ENCODE assay signal across 15 mouse cellular contexts in the genomic region with DNA sequence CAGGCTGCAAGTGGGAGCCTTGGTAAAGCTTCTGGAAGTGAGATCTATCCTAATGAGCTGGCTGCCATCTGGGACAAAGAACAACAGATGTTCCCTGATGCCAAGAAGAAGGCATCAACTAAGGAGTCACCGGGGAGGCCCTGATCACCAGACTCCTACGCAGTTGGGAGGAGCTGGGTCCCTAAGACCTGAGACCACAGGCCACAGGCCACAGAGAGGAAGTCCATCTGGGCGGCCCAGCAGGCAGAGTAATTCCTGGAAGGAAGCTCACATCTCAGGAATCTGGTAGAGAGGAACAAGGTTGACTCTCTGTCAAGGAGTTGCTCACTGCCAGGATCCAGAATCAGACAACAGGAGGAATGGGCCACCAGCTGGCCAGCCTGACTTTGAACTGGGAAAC. TPM values are rescaled to one million over a fixed set of nuclear protein-coding genes. Genes with fewer than 3 reads are reported as not detected.
A peak's percentile ranks its signal among the peaks of the same experiment; 100 is the strongest.
DNase-seq lines count a peak whose midpoint lies in the region; ATAC-seq and TF ChIP-seq lines count a peak whose summit lies in the region.
"Had no signal": no experiment of that assay in that cellular context is flagged by ENCODE, and none has a peak within 500 bp of the region (broad histone marks: within the 10 kb centered on the region; RNA-seq: fewer than 3 reads in every experiment).

No protein-coding gene starts in this region.

- no peaks in the 10 kb centered on the region for H3K27me3 ChIP-seq in kidney, adult 2 months (replicated peaks; ENCODE audit: control insufficient read depth, insufficient read depth, low read length)
- 0 out of 2 replicates have a peak, but pooled peaks cover 5% of the 10 kb centered on the region for H3K27me3 ChIP-seq in heart, postnatal 0 days (ENCODE audit: control insufficient read depth, insufficient read depth, low read length)
- H3K27me3 ChIP-seq in lung, postnatal 0 days (replicated peaks; ENCODE audit: insufficient read depth, low read length), result no peaks in the 10 kb centered on the region
- 0 out of 2 replicates have a peak, but pooled peaks cover 20% of the 10 kb centered on the region for H3K27me3 ChIP-seq in forebrain, embryonic 12.5 days

- TF ChIP-seq CTCF in kidney, adult 2 months (conservative IDR thresholded peaks at IDR 0.05; ENCODE audit: insufficient read depth, insufficient read length, low read depth, low read length), result no peak
- no peak for TF ChIP-seq CTCF in heart, postnatal 0 days (IDR thresholded peaks at IDR 0.05; ENCODE audit: low read depth)
- TF ChIP-seq CTCF in lung, postnatal 0 days (IDR thresholded peaks at IDR 0.05), result no peak

- TF ChIP-seq POLR2A in kidney, adult 2 months (IDR thresholded peaks at IDR 0.05; ENCODE audit: low read depth, low read length), result no peak

- peak; percentile 64 for DNase-seq in kidney, adult 2 months
- no peak for DNase-seq in kidney, adult 18-20 months
- DNase-seq in brain, adult 2 months (ENCODE audit: low read depth, low spot score), result peak; percentile 29
- DNase-seq in heart, postnatal 0 days (ENCODE audit: low spot score), result no peak
- peak; percentile 50 for DNase-seq in lung, postnatal 0 days (ENCODE audit: low spot score)
- no peak for DNase-seq in spleen, postnatal 10 days (ENCODE audit: low spot score in 2 of 2)
- no peak for DNase-seq in left cerebral cortex, adult 11 months (ENCODE audit: low spot score)
- DNase-seq: cerebellum, postnatal 25 days; thymus, postnatal 4 days had no signal

- ATAC-seq in heart, postnatal 0 days (ENCODE audit: insufficient read depth, low read depth), result peak; percentile 42
- peak; percentile 65 for ATAC-seq in lung, postnatal 0 days
- no peak for ATAC-seq in forebrain, embryonic 12.5 days (ENCODE audit: low FRiP score)
- ATAC-seq: hindbrain, embryonic 16.5 days had no signal

- H3K9me3 ChIP-seq in heart, postnatal 0 days (replicated peaks; ENCODE audit: control insufficient read depth, low read length), result no peaks in the 10 kb centered on the region
- H3K9me3 ChIP-seq in lung, postnatal 0 days (ENCODE audit: low read length), result no peaks in the 10 kb centered on the region
- no peaks in the 10 kb centered on the region for H3K9me3 ChIP-seq in forebrain, embryonic 12.5 days

- H3K4me1 ChIP-seq in kidney, adult 2 months (ENCODE audit: control insufficient read depth, insufficient read depth, low read length), result no peaks in the 10 kb centered on the region; the same call in 1 of the 2 replicates
- H3K4me1 ChIP-seq in heart, postnatal 0 days (ENCODE audit: control insufficient read depth, insufficient read depth), result peaks cover 5% of the 10 kb centered on the region; the same call in 1 of the 2 replicates
- H3K4me1 ChIP-seq in lung, postnatal 0 days (ENCODE audit: insufficient read depth, low read depth, low read length), result peaks cover 4% of the 10 kb centered on the region; the same call in 1 of the 2 replicates
- H3K4me1 ChIP-seq in forebrain, embryonic 12.5 days, result peaks cover 18% of the 10 kb centered on the region

- H3K9ac ChIP-seq in heart, postnatal 0 days (replicated peaks; ENCODE audit: low read depth, low read length), result no peak overlapping the region
- no peak overlapping the region for H3K9ac ChIP-seq in lung, postnatal 0 days (replicated peaks; ENCODE audit: low read depth)
- no peak overlapping the region for H3K9ac ChIP-seq in forebrain, embryonic 12.5 days
- H3K9ac ChIP-seq: liver, embryonic 14.5 days had no signal

- no peak overlapping the region for H3K4me2 ChIP-seq in heart, postnatal 0 days (ENCODE audit: low read depth, low read length)
- H3K4me2 ChIP-seq in lung, postnatal 0 days (replicated peaks; ENCODE audit: low read depth, low read length), result no peak overlapping the region
- no peak overlapping the region for H3K4me2 ChIP-seq in forebrain, embryonic 12.5 days

- no peaks in the 10 kb centered on the region for H3K36me3 ChIP-seq in kidney, adult 2 months (ENCODE audit: control insufficient read depth, insufficient read depth, low read length)
- no peaks in the 10 kb centered on the region for H3K36me3 ChIP-seq in heart, postnatal 0 days (replicated peaks; ENCODE audit: control insufficient read depth, insufficient read depth, low read length)
- H3K36me3 ChIP-seq in lung, postnatal 0 days (ENCODE audit: insufficient read depth, low read length), result no peaks in the 10 kb centered on the region
- no peaks in the 10 kb centered on the region for H3K36me3 ChIP-seq in forebrain, embryonic 12.5 days (replicated peaks)

- H3K27ac ChIP-seq in kidney, adult 2 months (ENCODE audit: insufficient read depth, low read depth, low read length), result peak overlapping the region; percentile 35
- peak overlapping the region; percentile 71 for H3K27ac ChIP-seq in heart, postnatal 0 days (ENCODE audit: low read depth)
- H3K27ac ChIP-seq in lung, postnatal 0 days (ENCODE audit: low read length), result no peak overlapping the region
- H3K27ac ChIP-seq in forebrain, embryonic 12.5 days, result no peak overlapping the region
- H3K27ac ChIP-seq: left cerebral cortex, adult 2 months; liver, embryonic 14.5 days had no signal

- 51% methylated on average over 3 of the region's 3 CpGs for WGBS in kidney, adult 2 months
- WGBS in heart, postnatal 0 days, result 52% methylated on average over 3 of the region's 3 CpGs
- 56% methylated on average over 3 of the region's 3 CpGs for WGBS in lung, postnatal 0 days
- WGBS in forebrain, embryonic 12.5 days, result 78% methylated on average over 3 of the region's 3 CpGs

- TF ChIP-seq EP300 in heart, postnatal 0 days (IDR thresholded peaks at IDR 0.05; ENCODE audit: low read depth), result peak; percentile 56; the same call in 1 of the 2 replicates
- TF ChIP-seq EP300 in lung, postnatal 0 days (IDR thresholded peaks at IDR 0.05), result peak; percentile 39; the same call in 1 of the 2 replicates

- no peak overlapping the region for H3K4me3 ChIP-seq in kidney, adult 2 months (ENCODE audit: insufficient read depth, low read depth, low read length)
- no peak overlapping the region for H3K4me3 ChIP-seq in heart, postnatal 0 days (ENCODE audit: low read depth, low read length)
- no peak overlapping the region for H3K4me3 ChIP-seq in lung, postnatal 0 days (ENCODE audit: low read depth, low read length)
- H3K4me3 ChIP-seq in forebrain, embryonic 12.5 days (replicated peaks), result no peak overlapping the region
- H3K4me3 ChIP-seq: erythroblast, embryonic 14.5 days; left cerebral cortex, adult 2 months had no signal

RNA-seq across cellular contexts. Expression of a gene that starts 2.9 kb away (rescaled TPM):
- 7.8 and 8.4 TPM in 2 replicates for polyA plus RNA-seq in kidney, adult 2 months (2012; rRNA removed)
- total RNA-seq in heart, postnatal 0 days (2014; rRNA removed; ENCODE audit: low replicate concordance), result 17.1 and 29.3 TPM in 2 replicates
- 7.2 and 9.0 TPM in 2 replicates for polyA plus RNA-seq in heart, postnatal 0 days (2015; fragmentation: Nextera tagmentation; extraction: Ambion mirVana)
- polyA plus RNA-seq in lung, postnatal 0 days (2015; fragmentation: Nextera tagmentation; extraction: Ambion mirVana), result 16.7 and 17.9 TPM in 2 replicates
- 4.5 and 5.2 TPM in 2 replicates for polyA plus RNA-seq in forebrain, embryonic 12.5 days (2016; fragmentation: Nextera tagmentation; extraction: Ambion mirVana)
- total RNA-seq: monocyte, adult 5-6 weeks had no signal

RNA-seq across cellular contexts. Expression of a gene that starts 9.1 kb away (rescaled TPM):
- not detected in 2 replicates for polyA plus RNA-seq in kidney, adult 2 months (2012; rRNA removed)
- total RNA-seq in heart, postnatal 0 days (2014; rRNA removed; ENCODE audit: low replicate concordance), result not detected in 2 replicates
- not detected in 2 replicates for polyA plus RNA-seq in heart, postnatal 0 days (2015; fragmentation: Nextera tagmentation; extraction: Ambion mirVana)
- not detected in 2 replicates for polyA plus RNA-seq in lung, postnatal 0 days (2015; fragmentation: Nextera tagmentation; extraction: Ambion mirVana)
- polyA plus RNA-seq in forebrain, embryonic 12.5 days (2016; fragmentation: Nextera tagmentation; extraction: Ambion mirVana), result not detected in 2 replicates
- total RNA-seq: left cerebral cortex, adult 2 months; monocyte, adult 5-6 weeks had no signal
- polyA plus RNA-seq: erythroblast, embryonic 14.5 days; hindbrain, embryonic 16.5 days; liver, embryonic 14.5 days had no signal

RNA-seq across cellular contexts. Expression of a gene that starts 35.7 kb away (rescaled TPM):
- polyA plus RNA-seq in kidney, adult 2 months (2012; rRNA removed), result 107 and 112 TPM in 2 replicates
- total RNA-seq in heart, postnatal 0 days (2014; rRNA removed; ENCODE audit: low replicate concordance), result 48.3 and 88.8 TPM in 2 replicates
- 35.9 and 39.7 TPM in 2 replicates for polyA plus RNA-seq in heart, postnatal 0 days (2015; fragmentation: Nextera tagmentation; extraction: Ambion mirVana)
- 28.3 and 32.8 TPM in 2 replicates for polyA plus RNA-seq in lung, postnatal 0 days (2015; fragmentation: Nextera tagmentation; extraction: Ambion mirVana)
- polyA plus RNA-seq in forebrain, embryonic 12.5 days (2016; fragmentation: Nextera tagmentation; extraction: Ambion mirVana), result 104 TPM in 2 replicates

RNA-seq across cellular contexts. Expression of a gene that starts 37.6 kb away (rescaled TPM):
- 1.5 and 7.5 TPM in 2 replicates for polyA plus RNA-seq in kidney, adult 2 months (2012; rRNA removed)
- 2.2 and 3.4 TPM in 2 replicates for total RNA-seq in heart, postnatal 0 days (2014; rRNA removed; ENCODE audit: low replicate concordance)
- polyA plus RNA-seq in heart, postnatal 0 days (2015; fragmentation: Nextera tagmentation; extraction: Ambion mirVana), result 0.20 and 0.27 TPM in 2 replicates
- 1.1 TPM in 2 replicates for polyA plus RNA-seq in lung, postnatal 0 days (2015; fragmentation: Nextera tagmentation; extraction: Ambion mirVana)
- 0.06 and 0.09 TPM in 2 replicates for polyA plus RNA-seq in forebrain, embryonic 12.5 days (2016; fragmentation: Nextera tagmentation; extraction: Ambion mirVana)
- total RNA-seq: monocyte, adult 5-6 weeks had no signal

RNA-seq across cellular contexts. Expression of a gene that starts 55.7 kb away (rescaled TPM):
- polyA plus RNA-seq in kidney, adult 2 months (2012; rRNA removed), result 95.3 and 105 TPM in 2 replicates
- total RNA-seq in heart, postnatal 0 days (2014; rRNA removed; ENCODE audit: low replicate concordance), result 62.9 and 84.8 TPM in 2 replicates
- 7.1 and 7.8 TPM in 2 replicates for polyA plus RNA-seq in heart, postnatal 0 days (2015; fragmentation: Nextera tagmentation; extraction: Ambion mirVana)
- 13.2 and 14.9 TPM in 2 replicates for polyA plus RNA-seq in lung, postnatal 0 days (2015; fragmentation: Nextera tagmentation; extraction: Ambion mirVana)
- 15.3 and 16.2 TPM in 2 replicates for polyA plus RNA-seq in forebrain, embryonic 12.5 days (2016; fragmentation: Nextera tagmentation; extraction: Ambion mirVana)

Comparison
In these comparisons a context has a peak if more than half of its experiments do, and no peak if none do; other contexts are left out.
1. DNase-seq: peak in kidney, adult 2 months (single experiment), brain, adult 2 months (single experiment) and lung, postnatal 0 days (single experiment); none in kidney, adult 18-20 months (single experiment), heart, postnatal 0 days (single experiment), spleen, postnatal 10 days (0 of 2) and left cerebral cortex, adult 11 months (single experiment).
2. H3K27ac ChIP-seq: peak in kidney, adult 2 months (single experiment) and heart, postnatal 0 days (single experiment); none in lung, postnatal 0 days (single experiment) and forebrain, embryonic 12.5 days (single experiment).